Mouse (Mus musculus): ENCODE measurements around the gene Hnf1a. TPM values are rescaled to one million over a fixed set of nuclear protein-coding genes. Genes with fewer than 3 reads are reported as not detected.

The Hnf1a gene
- polyA plus RNA-seq, 1 experiment from 2014 or later, result 0.05 TPM

Other genes starting within 250 kb of the Hnf1a start
- 24.3 and 29.0 TPM in 2 replicates for gene Ankrd13a, start 196.4 kb downstream of the Hnf1a start, polyA plus RNA-seq (2015; fragmentation: Nextera tagmentation; extraction: Ambion mirVana)
- 48.4 and 54.1 TPM in 2 replicates for gene Git2, start 195.6 kb downstream of the Hnf1a start, polyA plus RNA-seq (2015; fragmentation: Nextera tagmentation; extraction: Ambion mirVana)
- 272 and 306 TPM in 2 replicates for gene 1500011B03Rik, start 147.6 kb downstream of the Hnf1a start, polyA plus RNA-seq (2015; fragmentation: Nextera tagmentation; extraction: Ambion mirVana)
- not detected in 2 replicates for gene 4930519G04Rik, start 117.4 kb downstream of the Hnf1a start, polyA plus RNA-seq (2015; fragmentation: Nextera tagmentation; extraction: Ambion mirVana)
- 3.1 and 3.7 TPM in 2 replicates for gene Gm9936, start 112.4 kb downstream of the Hnf1a start, polyA plus RNA-seq (2015; fragmentation: Nextera tagmentation; extraction: Ambion mirVana)
- gene Oasl2, start 74.2 kb downstream of the Hnf1a start, polyA plus RNA-seq (2015; fragmentation: Nextera tagmentation; extraction: Ambion mirVana), result 2.8 and 3.1 TPM in 2 replicates
- 0.40 TPM in 1 of 2 replicates, not detected in the other for gene Oasl1, start 47.9 kb downstream of the Hnf1a start, polyA plus RNA-seq (2015; fragmentation: Nextera tagmentation; extraction: Ambion mirVana)
- 117 and 132 TPM in 2 replicates for gene 2210016L21Rik, start 28.9 kb downstream of the Hnf1a start, polyA plus RNA-seq (2015; fragmentation: Nextera tagmentation; extraction: Ambion mirVana)
- gene Sppl3, start 40.0 kb upstream of the Hnf1a start, polyA plus RNA-seq (2015; fragmentation: Nextera tagmentation; extraction: Ambion mirVana), result 18.2 and 18.4 TPM in 2 replicates
- gene Gm10401, start 127.2 kb upstream of the Hnf1a start, polyA plus RNA-seq (2015; fragmentation: Nextera tagmentation; extraction: Ambion mirVana), result 34.8 and 43.1 TPM in 2 replicates
- gene Acads, start 148.3 kb upstream of the Hnf1a start, polyA plus RNA-seq (2015; fragmentation: Nextera tagmentation; extraction: Ambion mirVana), result 14.2 and 15.8 TPM in 2 replicates
- gene Unc119b, start 163.9 kb upstream of the Hnf1a start, polyA plus RNA-seq (2015; fragmentation: Nextera tagmentation; extraction: Ambion mirVana), result 27.7 and 30.5 TPM in 2 replicates
- gene Mlec, start 187.1 kb upstream of the Hnf1a start, polyA plus RNA-seq (2015; fragmentation: Nextera tagmentation; extraction: Ambion mirVana), result 22.9 and 25.4 TPM in 2 replicates
- gene Cabp1, start 223.3 kb upstream of the Hnf1a start, polyA plus RNA-seq (2015; fragmentation: Nextera tagmentation; extraction: Ambion mirVana), result 5.2 and 5.3 TPM in 2 replicates